Mouse (Mus musculus) macrophage (primary cell): Measurements from ENCODE around the gene Gimap8. TPM values are rescaled to one million over a fixed set of nuclear protein-coding genes. Genes with fewer than 3 reads are reported as not detected.

Experiments
- H3K27ac ChIP-seq: fragments of 350-480 bp; formaldehyde crosslinking; 2 replicates; pipeline ENCODE4 v1.9.0; 2021
- H3K36me3 ChIP-seq: fragments of 350-480 bp; formaldehyde crosslinking; 2 replicates; pipeline ENCODE4 v1.9.0; 2021; ENCODE audit errors: inconsistent target
- H3K4me3 ChIP-seq: fragments of 350-480 bp; formaldehyde crosslinking; 2 replicates; pipeline ENCODE4 v1.9.0; 2021; ENCODE audit errors: inconsistent target
- H3K79me2 ChIP-seq: fragments of 350-480 bp; formaldehyde crosslinking; 2 replicates; pipeline ENCODE4 v1.9.0; 2021; ENCODE audit errors: inconsistent target
- WGBS: methylation state at CpG from one replicate; pipeline ENCODE4 v1.1.7; 2026; ENCODE audit warnings: inconsistent platforms; ENCODE audit not compliant: missing documents; 5-methylcytosine and 5-hydroxymethylcytosine counted together
- polyA plus RNA-seq: library from polyadenylated mRNA; stranded (reverse); fragments of 250-400 nt; gene quantifications from 3 replicates; pipeline ENCODE4 v1.2.4, GENCODE M21; 2018; ENCODE audit warnings: inconsistent platforms

The Gimap8 gene
- polyA plus RNA-seq, 1 experiment from 2014 or later: 0.19 TPM

DNA sequence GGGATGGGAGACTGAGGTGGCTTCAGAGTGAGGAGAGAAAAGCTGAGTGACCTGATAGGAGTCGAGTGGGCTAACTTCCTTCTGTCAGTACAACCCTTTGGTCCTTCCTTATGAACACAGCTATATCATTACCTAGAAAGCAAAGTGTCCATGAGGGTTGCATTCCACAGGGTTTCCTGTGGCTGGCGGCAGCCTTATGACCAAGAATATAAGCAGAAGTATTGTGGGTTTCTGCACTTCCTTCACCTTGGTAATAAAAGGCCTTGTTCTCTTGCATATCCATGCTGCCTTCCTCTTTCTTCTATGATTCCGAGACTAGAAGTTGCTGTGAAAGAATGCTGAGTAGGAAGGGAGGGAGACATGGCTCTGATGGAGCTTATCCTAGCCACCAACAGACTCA is 51.9 kb downstream of the Gimap8 start:
- Histone ChIP-seq H3K4me3 (no peak overlapping the region), H3K79me2 (no peaks in the 10 kb centered on the region), H3K27ac (no peak overlapping the region), H3K36me3 (no peaks in the 10 kb centered on the region)
- 0% methylated on average over 3 of the region's 3 CpGs for WGBS

DNA sequence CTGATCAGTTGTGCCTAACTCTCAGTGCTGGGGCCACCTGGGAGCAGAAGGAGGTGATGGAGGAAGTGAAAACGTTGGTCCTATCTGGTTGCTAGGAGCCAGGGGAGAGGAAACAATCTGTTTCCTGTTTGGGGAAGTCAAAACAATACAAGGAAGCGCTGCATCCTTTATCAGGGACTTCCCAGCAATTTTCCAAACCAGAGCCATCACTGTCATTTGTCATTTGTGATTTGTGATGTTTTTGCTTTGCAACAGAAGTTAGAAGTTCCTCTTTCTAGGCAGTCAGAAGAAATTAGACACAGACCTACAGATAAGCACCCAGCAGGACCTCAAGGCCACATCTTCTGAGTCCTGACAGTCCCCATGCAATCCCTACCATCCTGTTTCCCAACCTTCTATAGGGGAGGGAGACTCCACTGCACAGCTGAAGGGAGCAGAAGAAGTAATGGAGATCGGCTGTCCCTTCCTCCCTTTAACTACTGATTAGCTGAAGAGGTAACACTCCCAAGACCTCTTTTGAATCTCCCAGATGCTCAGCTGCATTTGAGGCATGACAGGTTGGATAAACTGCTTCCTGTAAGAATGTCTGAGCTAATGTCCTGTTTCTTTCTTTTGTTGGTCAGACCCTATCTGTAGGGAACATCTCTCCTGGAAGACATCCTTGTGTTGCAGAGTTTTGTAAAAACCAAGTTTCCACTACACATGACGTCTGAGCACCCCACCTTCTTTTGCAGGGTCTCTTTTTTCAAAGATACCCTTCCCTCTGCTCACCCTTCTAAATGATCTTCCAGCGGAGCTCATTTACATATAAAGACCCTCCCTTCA is 53.4 kb downstream of the Gimap8 start:
- 14% methylated on average over 5 of the region's 5 CpGs for WGBS
- no peaks in the 10 kb centered on the region for H3K79me2 ChIP-seq
- H3K4me3 ChIP-seq: no peak overlapping the region
- H3K27ac ChIP-seq: no peak overlapping the region
- no peaks in the 10 kb centered on the region for H3K36me3 ChIP-seq

DNA sequence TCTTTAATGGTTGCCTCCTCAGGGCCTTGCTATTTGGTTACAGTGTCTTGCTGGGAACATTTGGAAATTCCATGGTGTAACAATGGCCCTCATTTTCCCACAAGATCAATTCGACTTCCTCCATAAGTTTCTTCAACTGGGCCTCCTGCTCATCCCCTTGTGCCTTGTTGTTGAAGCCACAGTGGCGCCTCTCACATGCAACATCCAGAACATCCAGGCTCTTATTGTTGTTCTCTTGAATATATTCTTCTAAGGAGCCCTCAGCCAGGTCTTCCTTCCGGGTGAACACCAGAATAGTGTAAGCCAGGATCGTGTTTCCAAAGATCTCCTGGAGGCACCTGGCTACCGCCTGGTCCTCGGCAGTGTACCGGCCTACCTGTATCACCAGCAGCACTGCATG is 55.1 kb downstream of the Gimap8 start:
- Histone ChIP-seq H3K4me3 (no peak overlapping the region), H3K36me3 (no peaks in the 10 kb centered on the region), H3K27ac (no peak overlapping the region), H3K79me2 (no peaks in the 10 kb centered on the region)
- WGBS: 87% methylated on average over 7 of the region's 7 CpGs

DNA sequence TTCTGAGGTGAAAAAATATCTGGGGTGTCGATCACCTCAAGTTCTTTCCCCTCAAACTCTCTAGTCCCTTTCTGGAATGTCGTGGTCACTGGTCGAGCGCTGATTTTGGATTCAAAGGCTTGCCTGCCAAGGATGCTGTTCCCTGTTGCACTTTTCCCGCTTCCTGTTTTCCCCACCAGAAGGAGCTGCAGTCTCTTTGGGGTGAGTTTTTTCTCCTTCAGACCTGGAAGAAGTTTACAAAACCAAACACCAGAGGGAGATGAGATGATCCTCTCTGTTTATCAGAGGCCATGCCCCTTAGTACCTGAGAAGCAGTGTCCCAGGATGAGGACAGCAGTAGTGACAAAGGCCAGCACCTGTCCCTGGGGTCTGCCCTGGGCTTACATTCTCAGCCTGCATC is 55.6 kb downstream of the Gimap8 start:
- no peaks in the 10 kb centered on the region for H3K36me3 ChIP-seq
- 81% methylated on average over 5 of the region's 5 CpGs for WGBS
- no peak overlapping the region for H3K4me3 ChIP-seq
- H3K79me2 ChIP-seq: no peaks in the 10 kb centered on the region
- H3K27ac ChIP-seq: no peak overlapping the region

DNA sequence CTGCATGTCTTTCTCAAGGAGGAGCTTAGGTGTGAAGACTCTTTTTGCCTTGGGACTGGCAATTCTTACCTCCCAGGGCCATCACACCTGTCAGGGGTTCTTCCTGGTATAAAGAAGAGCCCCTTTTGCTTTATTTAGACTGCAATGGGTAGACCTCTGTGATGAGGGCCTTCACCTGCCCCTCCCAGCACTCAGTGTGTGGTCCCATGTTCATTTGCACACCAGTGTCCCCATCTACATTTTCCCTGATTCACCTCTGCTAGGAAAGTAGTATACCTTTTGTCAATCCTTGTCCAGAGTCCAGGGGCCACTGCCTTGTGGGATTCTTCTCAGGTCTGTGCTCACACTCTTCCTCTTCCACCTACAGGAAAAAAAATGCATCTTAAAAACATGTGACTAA is 57.1 kb downstream of the Gimap8 start:
- H3K36me3 ChIP-seq: no peaks in the 10 kb centered on the region

DNA sequence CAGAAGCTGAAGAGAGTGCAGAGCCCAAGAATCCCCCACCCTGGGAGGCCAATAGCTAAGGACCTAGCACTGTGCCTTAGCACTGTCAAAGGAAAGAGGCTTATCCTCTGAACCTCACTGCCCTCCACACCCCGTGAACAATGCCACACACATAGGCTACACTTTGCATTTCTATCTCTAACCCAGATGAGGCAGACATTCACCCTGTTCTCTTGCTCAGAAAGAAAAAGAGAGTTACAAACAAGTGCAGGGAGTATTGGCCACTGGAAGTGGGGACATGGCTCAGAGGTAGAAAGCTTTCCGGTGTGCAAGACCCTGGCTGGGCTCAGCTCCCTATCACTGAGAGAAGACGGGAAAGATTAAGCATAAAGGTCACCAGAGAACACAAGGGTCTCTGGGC is 59.1 kb downstream of the Gimap8 start:
- Histone ChIP-seq H3K79me2 (no peaks in the 10 kb centered on the region), H3K27ac (no peak overlapping the region), H3K4me3 (no peak overlapping the region), H3K36me3 (no peaks in the 10 kb centered on the region)
- WGBS: 43% methylated on average over 3 of the region's 3 CpGs

More for the DNA sequence above, 57.1 kb downstream of the Gimap8 start:
- H3K79me2 ChIP-seq: no peaks in the 10 kb centered on the region
- no peak overlapping the region for H3K4me3 ChIP-seq
- no peak overlapping the region for H3K27ac ChIP-seq

Other genes with a start within 250 kb of the Gimap8 start
- gene Zfp467, start 201.4 kb upstream of the Gimap8 start, polyA plus RNA-seq: 13.5 to 23.8 TPM (median 17.5 TPM) in 3 replicates
- gene Sspo, start 199.0 kb upstream of the Gimap8 start, polyA plus RNA-seq: not detected in 3 replicates
- 0.20 TPM in 1 of 3 replicates, not detected in the others for gene Atp6v0e2, start 109.6 kb upstream of the Gimap8 start, polyA plus RNA-seq
- 15.1 to 31.1 TPM (median 17.8 TPM) in 3 replicates for gene Lrrc61, start 92.4 kb upstream of the Gimap8 start, polyA plus RNA-seq
- gene Rarres2, start 74.4 kb upstream of the Gimap8 start, polyA plus RNA-seq: not detected in 3 replicates
- gene Gm45021, start 57.6 kb upstream of the Gimap8 start, polyA plus RNA-seq: not detected in 3 replicates
- 5.1 to 7.5 TPM (median 7.1 TPM) in 3 replicates for gene Repin1, start 53.4 kb upstream of the Gimap8 start, polyA plus RNA-seq
- not detected in 3 replicates for gene Gm44965, start 53.3 kb upstream of the Gimap8 start, polyA plus RNA-seq
- 1.2 to 1.9 TPM (median 1.3 TPM) in 3 replicates for gene Zfp775, start 45.2 kb upstream of the Gimap8 start, polyA plus RNA-seq
- gene AI854703, start 20.5 kb upstream of the Gimap8 start, polyA plus RNA-seq: 0.04 TPM in 1 of 3 replicates, not detected in the others
- 0.13 to 0.43 TPM in 2 of 3 replicates, not detected in the other for gene Gimap9, start 28.9 kb downstream of the Gimap8 start, polyA plus RNA-seq
- gene Gimap4, start 37.3 kb downstream of the Gimap8 start, polyA plus RNA-seq: 0.22 to 1.1 TPM (median 0.44 TPM) in 3 replicates
- gene Gimap6, start 61.0 kb downstream of the Gimap8 start, polyA plus RNA-seq: 0.79 to 2.1 TPM in 2 of 3 replicates, not detected in the other
- gene Gm28053, start 71.4 kb downstream of the Gimap8 start, polyA plus RNA-seq: not detected in 3 replicates
- gene Gimap7, start 71.4 kb downstream of the Gimap8 start, polyA plus RNA-seq: 0.37 TPM in 1 of 3 replicates, not detected in the others
- not detected in 3 replicates for gene Gimap1, start 91.8 kb downstream of the Gimap8 start, polyA plus RNA-seq
- not detected in 3 replicates for gene Gimap5, start 99.0 kb downstream of the Gimap8 start, polyA plus RNA-seq
- gene Gimap3, start 123.6 kb downstream of the Gimap8 start, polyA plus RNA-seq: 0.32 TPM in 1 of 3 replicates, not detected in the others
- 11.9 to 62.5 TPM (median 19.0 TPM) in 3 replicates for gene Tmem176a, start 193.7 kb downstream of the Gimap8 start, polyA plus RNA-seq
- 20.8 to 122 TPM (median 51.6 TPM) in 3 replicates for gene Tmem176b, start 194.3 kb downstream of the Gimap8 start, polyA plus RNA-seq
- gene Aoc1, start 225.7 kb downstream of the Gimap8 start, polyA plus RNA-seq: not detected in 3 replicates